Mouse (Mus musculus) heart, embryonic 15.5 days (tissue): ENCODE data around the gene Agtpbp1. TPM values are rescaled to one million over a fixed set of nuclear protein-coding genes. Genes with fewer than 3 reads are reported as not detected.
"Not testable (repeated sequence)": the region's sequence is repeated elsewhere in the genome, so short reads cannot be mapped to it uniquely, and the experiment has no call there.

Experiments used
- ATAC-seq: fragments of 200-750 bp; cut with Nextera tagmentation; replicated peaks from 2 replicates; pipeline ENCODE4 v1.8.0; 2017; ENCODE audit warnings: low read depth, moderate TSS enrichment; ENCODE audit not compliant: insufficient number of reproducible peaks, insufficient read depth, low FRiP score
- H3K27ac ChIP-seq: fragments of 300-500 bp; sonication (generic); 2 replicates; pipeline ENCODE4 v1.5.1; 2015; ENCODE audit warnings: mild to moderate bottlenecking, inconsistent platforms
- H3K27me3 ChIP-seq: fragments of 300-500 bp; sonication (generic); 2 replicates; pipeline ENCODE4 v1.6.1; 2015; ENCODE audit warnings: inconsistent platforms
- H3K36me3 ChIP-seq: fragments of 300-500 bp; sonication (generic); 2 replicates; pipeline ENCODE4 v1.6.1; 2015; ENCODE audit warnings: mild to moderate bottlenecking, inconsistent platforms
- H3K4me1 ChIP-seq: fragments of 300-500 bp; sonication (generic); replicated peaks from 2 replicates; pipeline ENCODE4 v1.6.1; 2015; ENCODE audit warnings: inconsistent platforms
- H3K4me2 ChIP-seq: fragments of 300-500 bp; sonication (generic); 2 replicates; pipeline ENCODE4 v1.6.1; 2015; ENCODE audit warnings: inconsistent platforms, mild to moderate bottlenecking, moderate library complexity
- H3K4me3 ChIP-seq: fragments of 300-500 bp; sonication (generic); 2 replicates; pipeline ENCODE4 v1.5.1; 2015; ENCODE audit warnings: mild to moderate bottlenecking, inconsistent platforms
- H3K9ac ChIP-seq: fragments of 300-500 bp; sonication (generic); 2 replicates; pipeline ENCODE4 v1.6.1; 2015; ENCODE audit warnings: mild to moderate bottlenecking, inconsistent platforms
- H3K9me3 ChIP-seq: fragments of 300-500 bp; sonication (generic); replicated peaks from 2 replicates; pipeline ENCODE4 v1.6.1; 2016; ENCODE audit warnings: inconsistent platforms
- WGBS: fragments of 180-500 bp; shearing (Covaris S2); methylation state at CpG from one replicate; pipeline ENCODE4 v1.1.7; 2015; ENCODE audit warnings: mixed read lengths; 5-methylcytosine and 5-hydroxymethylcytosine counted together
- polyA plus RNA-seq: library from polyadenylated mRNA; unstranded; fragments of >200 nt; fragmentation: Nextera tagmentation; extraction: Ambion mirVana; gene quantifications from 2 replicates; pipeline ENCODE4 v1.2.1, GENCODE M21; 2015

Agtpbp1 gene
- polyA plus RNA-seq, 1 experiment from 2014 or later = 11.7 TPM

- Histone ChIP-seq H3K4me3 (no peak overlapping the region), H3K9me3 (no peaks in the 10 kb centered on the region), H3K4me2 (no peak overlapping the region), H3K36me3 (0 out of 2 replicates have a peak, but pooled peaks cover 8% of the 10 kb centered on the region), H3K27ac (no peak overlapping the region), H3K9ac (no peak overlapping the region), H3K4me1 (no peaks in the 10 kb centered on the region), H3K27me3 (no peaks in the 10 kb centered on the region)
- WGBS = 86% methylated on average over 13 of the region's 13 CpGs
- ATAC-seq = no peak
Measured at GRCm38 (mm10) chr13:59480599-59481483, 104.2 kb downstream of the Agtpbp1 start.

DNA sequence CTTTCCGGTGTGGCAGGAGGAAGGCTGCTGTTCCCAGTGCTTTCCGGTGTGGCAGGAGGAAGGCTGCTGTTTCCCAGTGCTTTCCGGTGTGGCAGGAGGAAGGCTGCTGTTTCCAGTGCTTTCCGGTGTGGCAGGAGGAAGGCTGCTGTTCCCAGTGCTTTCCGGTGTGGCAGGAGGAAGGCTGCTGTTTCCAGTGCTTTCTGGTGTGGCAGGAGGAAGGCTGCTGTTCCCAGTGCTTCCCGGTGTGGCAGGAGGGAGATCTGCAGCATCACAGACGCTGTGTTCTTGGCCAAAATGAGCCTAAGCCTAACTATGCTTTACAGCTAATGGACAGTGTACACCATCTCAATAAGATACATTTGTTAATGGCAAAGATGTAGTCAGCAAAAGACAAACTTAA is 107.1 kb downstream of the Agtpbp1 start:
- not testable (repeated sequence) for H3K4me2 ChIP-seq, H3K9me3 ChIP-seq, H3K27me3 ChIP-seq, H3K4me1 ChIP-seq, H3K9ac ChIP-seq, H3K27ac ChIP-seq, H3K4me3 ChIP-seq, ATAC-seq
- peaks cover 17% of the 10 kb centered on the region; the same call in 1 of the 2 replicates for H3K36me3 ChIP-seq
- WGBS = 73% methylated on average over 7 of the region's 7 CpGs

DNA sequence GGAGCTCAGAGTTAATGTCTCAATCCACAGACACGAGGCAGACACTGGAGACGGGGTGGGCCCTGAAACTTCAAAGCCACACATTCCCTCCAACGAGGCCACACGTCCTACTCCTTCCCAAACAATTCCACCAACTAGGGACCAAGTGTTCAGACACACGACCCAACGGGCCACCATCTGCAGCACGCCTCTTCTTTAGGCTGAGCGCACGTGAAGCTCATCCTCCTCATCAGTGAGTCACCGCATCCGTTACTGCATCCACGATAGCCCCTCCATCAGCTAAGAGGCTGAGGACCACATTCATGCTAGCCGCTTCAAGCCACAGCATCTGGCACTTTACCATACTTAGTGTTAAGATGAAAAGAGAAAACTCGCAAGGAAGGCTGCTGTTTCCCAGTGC is 107.6 kb downstream of the Agtpbp1 start:
- no peak overlapping the region for H3K4me2 ChIP-seq
- ATAC-seq = no peak
- no peak overlapping the region for H3K9ac ChIP-seq
- no peak overlapping the region for H3K4me3 ChIP-seq
- WGBS = 86% methylated on average over 14 of the region's 14 CpGs
- peaks cover 17% of the 10 kb centered on the region; the same call in 1 of the 2 replicates for H3K36me3 ChIP-seq
- H3K27ac ChIP-seq = no peak overlapping the region
- H3K9me3 ChIP-seq = no peaks in the 10 kb centered on the region
- no peaks in the 10 kb centered on the region for H3K27me3 ChIP-seq
- no peaks in the 10 kb centered on the region for H3K4me1 ChIP-seq

DNA sequence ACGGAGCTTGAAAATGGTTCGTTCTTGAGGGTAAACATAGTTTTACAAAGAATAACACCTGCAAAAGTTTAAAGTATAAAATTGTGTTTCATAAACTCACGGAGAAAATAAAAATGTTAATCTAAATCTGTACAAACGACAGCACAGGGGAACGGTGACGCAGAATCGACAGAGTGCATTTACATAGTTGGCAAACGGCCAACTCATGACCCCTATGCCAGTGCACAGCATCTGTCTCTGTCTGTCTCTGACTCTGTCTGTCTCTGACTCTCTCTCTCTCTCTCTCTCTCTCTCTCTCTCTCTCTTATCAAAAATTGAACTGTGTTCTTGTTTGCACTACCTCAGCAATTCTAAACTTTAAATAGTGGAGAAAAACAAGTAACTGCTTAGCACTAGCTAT is 110.1 kb downstream of the Agtpbp1 start:
- no peak for ATAC-seq
- 71% methylated on average over 8 of the region's 8 CpGs for WGBS
- Histone ChIP-seq H3K27ac (no peak overlapping the region), H3K9me3 (no peaks in the 10 kb centered on the region), H3K27me3 (no peaks in the 10 kb centered on the region), H3K4me3 (no peak overlapping the region), H3K36me3 (peaks cover 17% of the 10 kb centered on the region; the same call in 1 of the 2 replicates), H3K9ac (no peak overlapping the region), H3K4me2 (no peak overlapping the region), H3K4me1 (no peaks in the 10 kb centered on the region)

DNA sequence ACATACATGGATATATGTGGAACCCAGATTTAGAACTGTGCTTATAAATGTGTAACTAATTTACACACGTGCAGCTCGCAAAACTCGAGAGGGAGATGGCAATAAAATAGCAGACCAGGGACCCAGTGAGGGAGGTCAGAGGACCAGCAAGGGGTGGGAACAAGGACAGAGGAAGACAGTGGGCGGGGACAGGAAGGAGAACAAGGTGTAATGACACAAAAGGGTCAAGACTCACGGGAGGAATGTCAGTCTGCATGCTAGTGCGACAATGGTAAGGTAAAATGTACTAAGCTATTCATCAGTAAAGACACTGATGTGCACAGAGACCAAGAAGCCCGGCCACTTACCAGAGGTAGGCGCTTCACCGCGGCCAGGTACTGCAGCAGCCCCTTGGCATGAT is 111.7 kb downstream of the Agtpbp1 start:
- no peaks in the 10 kb centered on the region for H3K9me3 ChIP-seq
- H3K36me3 ChIP-seq = peaks cover 17% of the 10 kb centered on the region; the same call in 1 of the 2 replicates
- H3K9ac ChIP-seq = no peak overlapping the region
- no peak for ATAC-seq
- peaks cover 1% of the 10 kb centered on the region for H3K4me1 ChIP-seq
- H3K27me3 ChIP-seq = no peaks in the 10 kb centered on the region
- H3K4me3 ChIP-seq = no peak overlapping the region
- 79% methylated on average over 10 of the region's 10 CpGs for WGBS
- no peak overlapping the region for H3K4me2 ChIP-seq
- no peak overlapping the region for H3K27ac ChIP-seq

- WGBS = 84% methylated on average over 5 of the region's 5 CpGs
- peaks cover 12% of the 10 kb centered on the region for H3K4me1 ChIP-seq
- no peak overlapping the region for H3K9ac ChIP-seq
- H3K4me3 ChIP-seq = no peak overlapping the region
- no peak overlapping the region for H3K27ac ChIP-seq
- H3K4me2 ChIP-seq = no peak overlapping the region
- no peaks in the 10 kb centered on the region for H3K27me3 ChIP-seq
- ATAC-seq = no peak
- H3K9me3 ChIP-seq = no peaks in the 10 kb centered on the region
- H3K36me3 ChIP-seq = peaks cover 17% of the 10 kb centered on the region; the same call in 1 of the 2 replicates
Measured at GRCm38 (mm10) chr13:59472222-59472621, 112.8 kb downstream of the Agtpbp1 start.

- WGBS = 87% methylated on average over 5 of the region's 5 CpGs
- no peak overlapping the region for H3K27ac ChIP-seq
- H3K9ac ChIP-seq = no peak overlapping the region
- H3K36me3 ChIP-seq = 0 out of 2 replicates have a peak, but pooled peaks cover 4% of the 10 kb centered on the region
- no peak overlapping the region for H3K4me2 ChIP-seq
- no peaks in the 10 kb centered on the region for H3K9me3 ChIP-seq
- H3K4me1 ChIP-seq = peaks cover 18% of the 10 kb centered on the region
- no peak overlapping the region for H3K4me3 ChIP-seq
- H3K27me3 ChIP-seq = no peaks in the 10 kb centered on the region
- no peak for ATAC-seq
Measured at GRCm38 (mm10) chr13:59469701-59470100, 115.3 kb downstream of the Agtpbp1 start.

GRCm38 (mm10) chr13:59468181-59468802 is 116.7 kb downstream of the Agtpbp1 start:
- H3K9ac ChIP-seq = no peak overlapping the region
- no peaks in the 10 kb centered on the region for H3K9me3 ChIP-seq
- 0 out of 2 replicates have a peak, but pooled peaks cover 1% of the 10 kb centered on the region for H3K36me3 ChIP-seq
- WGBS = 74% methylated on average over 8 of the region's 8 CpGs
- H3K4me3 ChIP-seq = no peak overlapping the region
- no peaks in the 10 kb centered on the region for H3K27me3 ChIP-seq
- peak overlapping the region; percentile 71 for H3K27ac ChIP-seq
- no peak for ATAC-seq
- peak overlapping the region; percentile 7; the same call in 1 of the 2 replicates for H3K4me2 ChIP-seq
- peaks cover 18% of the 10 kb centered on the region for H3K4me1 ChIP-seq

- WGBS = 17% methylated on average over 3 of the region's 3 CpGs
- no peak overlapping the region for H3K9ac ChIP-seq
- H3K9me3 ChIP-seq = no peaks in the 10 kb centered on the region
- H3K4me3 ChIP-seq = no peak overlapping the region
- H3K36me3 ChIP-seq = no peaks in the 10 kb centered on the region
- ATAC-seq = peak; percentile 90
- no peaks in the 10 kb centered on the region for H3K27me3 ChIP-seq
- peak overlapping the region; percentile 29 for H3K4me2 ChIP-seq
- H3K4me1 ChIP-seq = peaks cover 18% of the 10 kb centered on the region
- peak overlapping the region; percentile 71 for H3K27ac ChIP-seq
Measured at GRCm38 (mm10) chr13:59467591-59467990, 117.4 kb downstream of the Agtpbp1 start.

GRCm38 (mm10) chr13:59460958-59461357 is 124.1 kb downstream of the Agtpbp1 start:
- peaks cover 4% of the 10 kb centered on the region; the same call in 1 of the 2 replicates for H3K36me3 ChIP-seq
- no peaks in the 10 kb centered on the region for H3K4me1 ChIP-seq
- H3K27ac ChIP-seq = no peak overlapping the region
- H3K9ac ChIP-seq = no peak overlapping the region
- no peaks in the 10 kb centered on the region for H3K9me3 ChIP-seq
- no peak for ATAC-seq
- H3K4me2 ChIP-seq = no peak overlapping the region
- no peak overlapping the region for H3K4me3 ChIP-seq
- no peaks in the 10 kb centered on the region for H3K27me3 ChIP-seq
- WGBS = 78% methylated on average over 3 of the region's 3 CpGs

DNA sequence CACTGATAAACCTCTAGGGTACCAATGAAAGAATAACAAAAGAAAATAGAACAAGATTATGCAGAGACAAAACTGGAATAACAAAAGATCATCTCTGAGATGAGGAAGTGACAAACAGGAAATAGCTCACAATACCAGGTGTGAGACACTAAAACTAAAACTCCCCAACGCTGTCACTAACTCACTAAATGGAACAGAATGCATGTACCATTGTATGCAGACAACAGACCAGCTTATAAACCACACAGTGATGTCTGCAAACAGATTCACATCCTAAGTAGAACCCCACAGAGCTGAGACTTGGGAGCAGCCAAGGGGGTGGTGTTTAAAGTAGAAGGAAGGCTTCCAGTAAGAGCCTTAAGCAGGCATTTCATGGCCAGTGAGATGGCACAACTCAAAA is 128.8 kb downstream of the Agtpbp1 start:
- no peak overlapping the region for H3K9ac ChIP-seq
- H3K27ac ChIP-seq = no peak overlapping the region
- H3K27me3 ChIP-seq = no peaks in the 10 kb centered on the region
- H3K4me3 ChIP-seq = no peak overlapping the region
- no peak overlapping the region for H3K4me2 ChIP-seq
- H3K9me3 ChIP-seq = no peaks in the 10 kb centered on the region
- no peak for ATAC-seq
- H3K4me1 ChIP-seq = peaks cover 21% of the 10 kb centered on the region
- no peaks in the 10 kb centered on the region; the same call in 1 of the 2 replicates for H3K36me3 ChIP-seq
- 78% methylated on average over 1 of the region's 1 CpGs for WGBS
